Mouse (Mus musculus) embryonic fibroblast, embryonic 13.5 days (primary cell): ENCODE measurements at regions not wholly inside any gene's neighbourhood (a gene's known extent, or its start where the extent isn't known, plus 50 kb on each side); places are given as distances from the start of the nearest gene placed in this dataset.

ENCODE experiments used
- H3K27ac ChIP-seq: 2 replicates; pipeline ENCODE4 v1.5.1; 2012; ENCODE audit warnings: low read length, control low read depth, inconsistent platforms; ENCODE audit not compliant: insufficient read depth
- H3K4me1 ChIP-seq: 2 replicates; pipeline ENCODE4 v1.6.1; 2011; ENCODE audit warnings: low read length; ENCODE audit not compliant: control insufficient read depth, insufficient read depth
- H3K4me3 ChIP-seq: 2 replicates; pipeline ENCODE4 v1.5.1; 2011; ENCODE audit warnings: mild to moderate bottlenecking, control low read depth, low read length; ENCODE audit not compliant: insufficient read depth
- CTCF ChIP-seq: IDR thresholded peaks from 2 replicates; pipeline ENCODE4 v1.5.1; 2011; ENCODE audit warnings: mild to moderate bottlenecking, control low read depth, low read length, moderate library complexity, borderline replicate concordance; ENCODE audit not compliant: insufficient read depth
- POLR2A ChIP-seq: IDR thresholded peaks from 2 replicates; pipeline ENCODE4 v1.6.1; 2011; ENCODE audit warnings: low read depth, mild to moderate bottlenecking, control low read depth, low read length, moderate library complexity

GRCm38 (mm10) chr6:100176914-100177560 is 110.2 kb downstream of the Rybp start:
- Histone ChIP-seq H3K4me3 (no peak overlapping the region), H3K27ac (no peak overlapping the region), H3K4me1 (no peaks in the 10 kb centered on the region)
- TF ChIP-seq CTCF (no peak), POLR2A (no peak)

GRCm38 (mm10) chr6:100170711-100171348 is 116.5 kb downstream of the Rybp start:
- Histone ChIP-seq H3K4me1 (peaks cover 8% of the 10 kb centered on the region), H3K27ac (no peak overlapping the region), H3K4me3 (no peak overlapping the region)
- TF ChIP-seq CTCF: no peak
- TF ChIP-seq POLR2A: no peak

GRCm38 (mm10) chr6:100167321-100167720 is 120.0 kb downstream of the Rybp start:
- Histone ChIP-seq H3K27ac (no peak overlapping the region), H3K4me3 (no peak overlapping the region), H3K4me1 (peaks cover 13% of the 10 kb centered on the region)
- TF ChIP-seq POLR2A: no peak
- no peak for TF ChIP-seq CTCF

- Histone ChIP-seq H3K4me3 (no peak overlapping the region), H3K27ac (no peak overlapping the region)
- TF ChIP-seq CTCF (no peak), POLR2A (no peak)
Observed at GRCm38 (mm10) chr6:100165746-100166145, 121.5 kb downstream of the Rybp start.

GRCm38 (mm10) chr6:100164162-100164561 is 123.1 kb downstream of the Rybp start:
- Histone ChIP-seq H3K27ac (no peak overlapping the region), H3K4me1 (0 out of 2 replicates have a peak, but pooled peaks cover 13% of the 10 kb centered on the region), H3K4me3 (no peak overlapping the region)
- TF ChIP-seq CTCF (no peak), POLR2A (no peak)

More at GRCm38 (mm10) chr6:100165746-100166145, 121.5 kb downstream of the Rybp start:
- peaks cover 13% of the 10 kb centered on the region for H3K4me1 ChIP-seq

GRCm38 (mm10) chr6:100163814-100164130 is 123.5 kb downstream of the Rybp start:
- H3K4me3 ChIP-seq: no peak overlapping the region
- 0 out of 2 replicates have a peak, but pooled peaks cover 14% of the 10 kb centered on the region for H3K4me1 ChIP-seq
- H3K27ac ChIP-seq: no peak overlapping the region
- no peak for TF ChIP-seq POLR2A
- no peak for TF ChIP-seq CTCF

GRCm38 (mm10) chr6:100162961-100163813 is 124.1 kb downstream of the Rybp start:
- H3K4me1 ChIP-seq: 0 out of 2 replicates have a peak, but pooled peaks cover 16% of the 10 kb centered on the region
- no peak overlapping the region for H3K4me3 ChIP-seq
- no peak overlapping the region for H3K27ac ChIP-seq
- TF ChIP-seq POLR2A (no peak), CTCF (peak; percentile 45; the same call in 1 of the 2 replicates)

- Histone ChIP-seq H3K4me1 (0 out of 2 replicates have a peak, but pooled peaks cover 10% of the 10 kb centered on the region), H3K27ac (no peak overlapping the region), H3K4me3 (no peak overlapping the region)
- no peak for TF ChIP-seq CTCF
- TF ChIP-seq POLR2A: no peak
Observed at GRCm38 (mm10) chr6:100160670-100161069, 126.6 kb downstream of the Rybp start.

- Histone ChIP-seq H3K27ac (no peak overlapping the region), H3K4me3 (no peak overlapping the region), H3K4me1 (0 out of 2 replicates have a peak, but pooled peaks cover 9% of the 10 kb centered on the region)
- no peak for TF ChIP-seq POLR2A
- no peak for TF ChIP-seq CTCF
Observed at GRCm38 (mm10) chr6:100159817-100160216, 127.5 kb downstream of the Rybp start.
